Mouse (Mus musculus): ENCODE results near the gene Awat1. TPM values are rescaled to one million over a fixed set of nuclear protein-coding genes. Genes with fewer than 3 reads are reported as not detected.

Gene Awat1
- total and polyA plus RNA-seq, 3 experiments = not detected

- no peaks in the 10 kb centered on the region for H3K9me3 ChIP-seq (replicated peaks)
- TF ChIP-seq GATA1 (IDR thresholded peaks at IDR 0.05; ENCODE audit: borderline replicate concordance, low read length) = no peak
- no peak for TF ChIP-seq POLR2AphosphoS5 (IDR thresholded peaks at IDR 0.05; ENCODE audit: insufficient replicate concordance, low read depth, low read length)
- TF ChIP-seq GATA2 (IDR thresholded peaks at IDR 0.05; ENCODE audit: borderline replicate concordance, low read depth, low read length) = no peak
- no peak for TF ChIP-seq TAL1 (conservative IDR thresholded peaks at IDR 0.05; ENCODE audit: low read depth, low read length)
- no peak for TF ChIP-seq CTCF (IDR thresholded peaks at IDR 0.05; ENCODE audit: low read depth, low read length)
- peak within 1 kb of the TSS; percentile 80 for H3K4me3 ChIP-seq (ENCODE audit: low read depth, low read length)
- peaks cover 10% of the 10 kb centered on the region; the same call in 1 of the 2 replicates for H3K4me1 ChIP-seq (ENCODE audit: insufficient read depth, low read depth, low read length)
- H3K27me3 ChIP-seq (ENCODE audit: insufficient read depth, low read length) = no peaks in the 10 kb centered on the region
- DNase-seq (ENCODE audit: low spot score) (no peak), ATAC-seq (ENCODE audit: extremely low read depth, insufficient number of reproducible peaks, low FRiP score, poor library complexity, severe bottlenecking) (no peak)
- peaks cover 47% of the 10 kb centered on the region for H3K36me3 ChIP-seq (replicated peaks)
Measured at GRCm38 (mm10) chrX:100625546-100625801, 53.4 kb downstream of the Awat1 start, which contains the start of gene Kif4. Gene Kif4 (plus strand): TSS chrX:100625737.

GRCm38 (mm10) chrX:100625802-100626793 lies 54.0 kb downstream of the Awat1 start, which contains the start of gene Pdzd11:
Gene Pdzd11 (minus strand): TSS chrX:100626568.
- H3K36me3 ChIP-seq (replicated peaks) = peaks cover 47% of the 10 kb centered on the region
- TF ChIP-seq TAL1 (conservative IDR thresholded peaks at IDR 0.05; ENCODE audit: low read depth, low read length) (no peak), CTCF (IDR thresholded peaks at IDR 0.05; ENCODE audit: low read depth, low read length) (no peak), POLR2AphosphoS5 (IDR thresholded peaks at IDR 0.05; ENCODE audit: insufficient replicate concordance, low read depth, low read length) (no peak), GATA1 (IDR thresholded peaks at IDR 0.05; ENCODE audit: borderline replicate concordance, low read length) (no peak)
- no peaks in the 10 kb centered on the region for H3K27me3 ChIP-seq (ENCODE audit: insufficient read depth, low read length)
- peak within 1 kb of the TSS; percentile 80 for H3K4me3 ChIP-seq (ENCODE audit: low read depth, low read length)
- peak; percentile 99 for ATAC-seq (ENCODE audit: extremely low read depth, insufficient number of reproducible peaks, low FRiP score, poor library complexity, severe bottlenecking)
- no peaks in the 10 kb centered on the region for H3K9me3 ChIP-seq (replicated peaks)
- H3K4me1 ChIP-seq (ENCODE audit: insufficient read depth, low read depth, low read length) = peaks cover 10% of the 10 kb centered on the region; the same call in 1 of the 2 replicates
- DNase-seq (ENCODE audit: low spot score) = peak; percentile 70

Other genes starting within 250 kb of the Awat1 start
- not detected in 2 replicates for gene Otud6a, start 143.2 kb upstream of the Awat1 start, total RNA-seq (2014; fragmentation: Nextera tagmentation)
- gene Otud6a, start 143.2 kb upstream of the Awat1 start, total RNA-seq (2017) = 0.33 TPM in 1 of 2 replicates, not detected in the other
- gene Otud6a, start 143.2 kb upstream of the Awat1 start, polyA plus RNA-seq (2012) = not detected in 2 replicates
- gene Awat2, start 129.5 kb upstream of the Awat1 start, total RNA-seq (2014; fragmentation: Nextera tagmentation) = 0.73 and 2.0 TPM in 2 replicates
- gene Awat2, start 129.5 kb upstream of the Awat1 start, total RNA-seq (2017) = 0.82 and 1.0 TPM in 2 replicates
- gene Awat2, start 129.5 kb upstream of the Awat1 start, polyA plus RNA-seq (2012) = 0.08 TPM in 1 of 2 replicates, not detected in the other
- gene Igbp1, start 78.0 kb upstream of the Awat1 start, total RNA-seq (2014; fragmentation: Nextera tagmentation) = 63.3 and 72.2 TPM in 2 replicates
- gene Igbp1, start 78.0 kb upstream of the Awat1 start, total RNA-seq (2017) = 103 and 104 TPM in 2 replicates
- gene Igbp1, start 78.0 kb upstream of the Awat1 start, polyA plus RNA-seq (2012) = 18.7 and 20.7 TPM in 2 replicates
- not detected in 2 replicates for gene Dgat2l6, start 47.4 kb upstream of the Awat1 start, total RNA-seq (2014; fragmentation: Nextera tagmentation)
- 0.11 and 0.12 TPM in 2 replicates for gene Dgat2l6, start 47.4 kb upstream of the Awat1 start, total RNA-seq (2017)
- gene Dgat2l6, start 47.4 kb upstream of the Awat1 start, polyA plus RNA-seq (2012) = not detected in 2 replicates
- gene P2ry4, start 22.6 kb downstream of the Awat1 start, total RNA-seq (2014; fragmentation: Nextera tagmentation) = not detected in 2 replicates
- 0.05 TPM in 1 of 2 replicates, not detected in the other for gene P2ry4, start 22.6 kb downstream of the Awat1 start, total RNA-seq (2017)
- not detected in 2 replicates for gene P2ry4, start 22.6 kb downstream of the Awat1 start, polyA plus RNA-seq (2012)
- not detected in 2 replicates for gene Arr3, start 33.2 kb downstream of the Awat1 start, total RNA-seq (2014; fragmentation: Nextera tagmentation)
- 0.38 TPM in 1 of 2 replicates, not detected in the other for gene Arr3, start 33.2 kb downstream of the Awat1 start, total RNA-seq (2017)
- gene Arr3, start 33.2 kb downstream of the Awat1 start, polyA plus RNA-seq (2012) = not detected in 2 replicates
- gene Kif4, start 53.5 kb downstream of the Awat1 start, total RNA-seq (2014; fragmentation: Nextera tagmentation) = 66.0 and 77.6 TPM in 2 replicates
- 51.2 and 64.4 TPM in 2 replicates for gene Kif4, start 53.5 kb downstream of the Awat1 start, total RNA-seq (2017)
- gene Kif4, start 53.5 kb downstream of the Awat1 start, polyA plus RNA-seq (2012) = 3.5 and 3.6 TPM in 2 replicates
- 52.7 and 58.3 TPM in 2 replicates for gene Pdzd11, start 54.3 kb downstream of the Awat1 start, total RNA-seq (2014; fragmentation: Nextera tagmentation)
- 37.0 and 39.0 TPM in 2 replicates for gene Pdzd11, start 54.3 kb downstream of the Awat1 start, total RNA-seq (2017)
- gene Pdzd11, start 54.3 kb downstream of the Awat1 start, polyA plus RNA-seq (2012) = 4.2 and 8.4 TPM in 2 replicates
- gene Gdpd2, start 157.6 kb downstream of the Awat1 start, total RNA-seq (2014; fragmentation: Nextera tagmentation) = not detected in 2 replicates
- 0.16 TPM in 1 of 2 replicates, not detected in the other for gene Gdpd2, start 157.6 kb downstream of the Awat1 start, total RNA-seq (2017)
- gene Gdpd2, start 157.6 kb downstream of the Awat1 start, polyA plus RNA-seq (2012) = not detected in 2 replicates
- gene Dlg3, start 195.5 kb downstream of the Awat1 start, total RNA-seq (2014; fragmentation: Nextera tagmentation) = not detected in 2 replicates
- 0.05 TPM in 1 of 2 replicates, not detected in the other for gene Dlg3, start 195.5 kb downstream of the Awat1 start, total RNA-seq (2017)
- gene Dlg3, start 195.5 kb downstream of the Awat1 start, polyA plus RNA-seq (2012) = not detected in 2 replicates

All from G1E (cell line).